Mouse (Mus musculus) right cerebral cortex, postnatal 4 days (tissue): ENCODE measurements at regions not wholly inside any gene's neighbourhood (a gene's known extent, or its start where the extent isn't known, plus 50 kb on each side); places are given as distances from the start of the nearest gene placed in this dataset.

Experiments
- DNase-seq: peaks from one replicate; pipeline ENCODE4 v3.0.0-alpha.2; 2022

DNA sequence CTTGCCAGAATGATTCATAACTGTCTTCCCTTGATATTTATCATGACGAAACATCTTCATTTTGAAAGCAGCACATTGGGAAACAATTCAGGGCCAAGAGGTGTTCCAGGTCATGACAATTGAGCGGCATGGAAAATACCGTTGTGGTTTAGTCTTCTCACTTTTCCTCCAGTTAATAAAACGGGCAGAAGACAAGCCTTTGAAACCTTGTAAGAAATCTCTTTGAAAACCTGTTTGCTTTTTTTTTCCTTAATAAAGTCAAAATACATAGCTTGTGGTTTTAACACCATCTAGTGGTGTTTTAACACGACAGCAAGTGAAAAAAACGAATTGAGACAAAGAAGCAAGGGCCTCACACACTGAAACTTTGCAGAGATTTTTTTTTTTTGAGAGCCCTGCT is 1389.0 kb upstream of the Acvr2a start:
- DNase-seq, result no peak

DNA sequence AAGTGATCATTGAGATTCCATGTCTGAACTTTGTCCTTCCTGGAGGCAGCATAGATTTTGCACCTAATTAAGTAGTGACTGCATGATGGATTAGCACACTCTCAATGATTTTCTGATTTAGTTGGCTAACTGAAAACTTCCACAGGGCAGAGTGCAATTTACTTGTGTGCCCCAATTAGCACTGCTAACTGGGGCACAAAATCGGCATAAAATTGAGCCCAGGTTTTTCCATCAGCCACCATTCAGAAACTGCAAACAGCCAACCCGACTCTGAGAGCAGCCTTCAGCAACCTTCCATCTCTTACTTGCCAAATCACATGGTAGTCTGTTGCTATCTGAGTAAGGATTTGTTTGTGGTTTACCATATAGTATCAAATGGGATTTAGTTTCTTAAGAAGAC is 1384.1 kb upstream of the Acvr2a start:
- no peak for DNase-seq

DNA sequence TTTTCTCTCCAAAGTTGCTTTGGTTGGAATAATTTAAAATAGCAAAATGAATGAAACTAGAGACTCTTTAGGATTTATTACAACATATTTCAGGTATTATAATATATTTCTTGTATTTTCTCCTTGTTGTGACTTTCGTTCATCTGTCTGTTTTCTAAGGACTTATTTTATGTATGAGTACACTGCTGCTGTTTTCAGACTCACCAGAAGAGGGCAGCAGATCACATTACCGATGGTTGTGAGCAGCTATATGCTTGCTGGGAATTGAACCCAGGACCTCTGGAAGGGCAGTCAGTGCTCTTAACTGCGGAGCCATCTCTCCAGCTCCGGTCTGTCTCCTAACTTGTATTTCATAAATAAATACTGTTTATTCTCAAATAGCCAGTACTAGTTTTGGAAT is 1347.9 kb upstream of the Acvr2a start:
- peak; percentile 3 for DNase-seq

DNA sequence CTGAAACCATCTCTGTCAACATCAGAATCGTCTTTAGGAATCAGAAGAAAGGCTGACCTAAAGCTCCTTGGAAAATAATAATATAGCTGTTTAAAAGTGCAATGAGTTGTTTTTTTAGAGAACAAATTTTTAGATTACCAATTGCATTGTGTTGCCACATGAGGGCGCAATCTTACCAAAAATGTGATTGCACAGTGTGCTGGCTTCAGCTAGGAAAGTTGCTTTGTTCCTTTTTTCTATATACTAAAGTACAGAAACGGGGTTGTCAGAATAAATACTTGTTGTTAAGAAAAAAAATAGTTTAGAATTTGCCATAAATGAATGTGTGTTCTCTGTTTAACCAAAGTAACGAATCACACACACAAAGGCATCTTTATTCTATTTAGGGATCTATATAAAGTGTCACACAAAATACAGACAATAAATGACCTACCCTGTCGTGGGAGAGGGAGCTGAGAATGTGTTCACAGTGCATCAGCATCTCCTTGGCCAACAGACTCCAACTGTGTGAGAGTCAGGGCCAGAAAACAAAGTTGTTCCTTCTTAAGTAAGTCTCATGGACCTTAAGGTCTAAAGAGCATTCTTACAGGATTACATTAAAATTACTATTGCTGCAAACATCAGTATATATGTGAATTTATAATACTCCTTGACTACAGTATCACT is 1321.9 kb upstream of the Acvr2a start:
- DNase-seq, result peak; percentile 69
